Mouse (Mus musculus) liver, embryonic 11.5 days (tissue): ENCODE data around the gene Myt1l. TPM values are rescaled to one million over a fixed set of nuclear protein-coding genes. Genes with fewer than 3 reads are reported as not detected.

Experiments used
- ATAC-seq: fragments of 200-750 bp; cut with Nextera tagmentation; replicated peaks from 2 replicates; pipeline ENCODE4 v1.8.0; 2017; ENCODE audit warnings: moderate number of reproducible peaks, mild to moderate bottlenecking, moderate TSS enrichment, moderate library complexity; ENCODE audit not compliant: low FRiP score
- DNase-seq: peaks from one replicate; pipeline ENCODE4 v3.0.0-alpha.2; 2017; ENCODE audit warnings: low spot score
- H3K27ac ChIP-seq: fragments of 300-500 bp; sonication (generic); 2 replicates; pipeline ENCODE4 v1.5.1; 2014; ENCODE audit warnings: mild to moderate bottlenecking, low read depth, low read length, control low read depth
- H3K27me3 ChIP-seq: fragments of 300-500 bp; sonication (generic); replicated peaks from 2 replicates; pipeline ENCODE4 v1.6.1; 2014; ENCODE audit warnings: low read length, mixed read lengths; ENCODE audit not compliant: control insufficient read depth, insufficient read depth
- H3K36me3 ChIP-seq: fragments of 300-500 bp; sonication (generic); 2 replicates; pipeline ENCODE4 v1.6.1; 2014; ENCODE audit warnings: mild to moderate bottlenecking, low read length, moderate library complexity, mixed read lengths; ENCODE audit not compliant: control insufficient read depth, insufficient read depth
- H3K4me1 ChIP-seq: fragments of 300-500 bp; sonication (generic); replicated peaks from 2 replicates; pipeline ENCODE4 v1.6.1; 2014; ENCODE audit warnings: low read length, mixed read lengths; ENCODE audit not compliant: control insufficient read depth, insufficient read depth
- H3K4me2 ChIP-seq: fragments of 300-500 bp; sonication (generic); 2 replicates; pipeline ENCODE4 v1.6.1; 2014; ENCODE audit warnings: mild to moderate bottlenecking, control low read depth, moderate library complexity
- H3K4me3 ChIP-seq: fragments of 300-500 bp; sonication (generic); 2 replicates; pipeline ENCODE4 v1.5.1; 2014; ENCODE audit warnings: low read depth, low read length, control low read depth
- H3K9ac ChIP-seq: fragments of 300-500 bp; sonication (generic); 2 replicates; pipeline ENCODE4 v1.6.1; 2014; ENCODE audit warnings: low read depth, low read length, control low read depth
- H3K9me3 ChIP-seq: fragments of 300-500 bp; sonication (generic); 2 replicates; pipeline ENCODE4 v1.6.1; 2016; ENCODE audit warnings: low read length, inconsistent platforms, mixed read lengths; ENCODE audit not compliant: control insufficient read depth
- WGBS: fragments of 180-500 bp; shearing (Covaris S2); extraction: QIAGEN DNeasy Blood & Tissue Kit; methylation state at CpG from one replicate; pipeline ENCODE4 v1.1.7; 2014; 5-methylcytosine and 5-hydroxymethylcytosine counted together
- polyA plus RNA-seq: library from polyadenylated mRNA; unstranded; fragments of >200 nt; fragmentation: Nextera tagmentation; extraction: Ambion mirVana; gene quantifications from 2 replicates; pipeline ENCODE4 v1.2.1, GENCODE M21; 2014

Gene Myt1l
- polyA plus RNA-seq, 1 experiment from 2014 or later, result 0.44 TPM

GRCm38 (mm10) chr12:29822216-29822615, 294.0 kb downstream of the Myt1l start:
- H3K9ac ChIP-seq, result no peak overlapping the region
- ATAC-seq, result no peak
- no peaks in the 10 kb centered on the region for H3K4me1 ChIP-seq
- H3K27me3 ChIP-seq, result no peaks in the 10 kb centered on the region
- no peaks in the 10 kb centered on the region for H3K36me3 ChIP-seq
- H3K27ac ChIP-seq, result no peak overlapping the region
- no peak overlapping the region for H3K4me2 ChIP-seq
- no peak for DNase-seq
- H3K4me3 ChIP-seq, result no peak overlapping the region
- no peaks in the 10 kb centered on the region for H3K9me3 ChIP-seq
- WGBS, result 72% methylated on average over 3 of the region's 3 CpGs

DNA sequence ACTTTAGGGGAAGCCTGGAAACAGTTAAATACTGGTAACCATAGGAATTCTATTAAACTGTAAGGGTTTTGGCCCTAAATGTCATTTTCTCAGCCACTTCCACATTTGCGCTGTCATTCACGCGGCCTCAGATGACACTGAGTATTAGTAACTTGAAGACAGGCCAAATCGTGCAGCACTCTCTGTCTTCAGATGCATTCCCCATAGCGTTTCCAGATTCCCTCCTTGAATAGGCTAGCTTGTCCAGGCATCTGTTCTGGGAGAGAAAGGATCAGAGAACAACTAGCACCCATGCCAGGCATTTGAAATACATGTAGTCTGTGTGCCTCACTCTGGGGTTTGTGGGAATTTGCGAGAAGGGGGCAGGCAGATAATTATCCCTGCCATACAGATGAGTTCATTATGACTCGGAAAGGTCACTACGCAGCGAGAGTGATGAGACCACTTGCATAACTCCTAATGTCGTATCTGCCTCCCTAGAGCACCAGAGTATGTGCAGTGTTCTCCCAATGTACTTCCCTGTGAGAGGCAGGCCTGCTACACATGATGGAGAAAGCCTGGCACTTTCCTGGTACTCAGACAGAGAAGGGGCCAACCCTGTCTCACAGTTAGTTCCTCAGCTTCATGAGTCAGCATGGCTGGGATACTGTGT, 295.7 kb downstream of the Myt1l start:
- no peak overlapping the region for H3K27ac ChIP-seq
- WGBS, result 81% methylated on average over 10 of the region's 10 CpGs
- no peaks in the 10 kb centered on the region for H3K27me3 ChIP-seq
- no peak overlapping the region for H3K4me2 ChIP-seq
- H3K9ac ChIP-seq, result no peak overlapping the region
- no peaks in the 10 kb centered on the region for H3K36me3 ChIP-seq
- ATAC-seq (no peak), DNase-seq (no peak)
- no peaks in the 10 kb centered on the region for H3K9me3 ChIP-seq
- no peak overlapping the region for H3K4me3 ChIP-seq
- H3K4me1 ChIP-seq, result no peaks in the 10 kb centered on the region

GRCm38 (mm10) chr12:29830571-29830970, 302.4 kb downstream of the Myt1l start:
- Histone ChIP-seq H3K4me3 (no peak overlapping the region), H3K27ac (no peak overlapping the region), H3K9ac (no peak overlapping the region), H3K27me3 (no peaks in the 10 kb centered on the region), H3K36me3 (no peaks in the 10 kb centered on the region), H3K4me2 (no peak overlapping the region), H3K9me3 (no peaks in the 10 kb centered on the region), H3K4me1 (no peaks in the 10 kb centered on the region)
- no peak for DNase-seq
- ATAC-seq, result no peak

GRCm38 (mm10) chr12:29831356-29831755, 303.2 kb downstream of the Myt1l start:
- no peak for DNase-seq
- H3K36me3 ChIP-seq, result no peaks in the 10 kb centered on the region
- no peaks in the 10 kb centered on the region for H3K27me3 ChIP-seq
- no peaks in the 10 kb centered on the region for H3K4me1 ChIP-seq
- H3K9ac ChIP-seq, result no peak overlapping the region
- no peak overlapping the region for H3K4me3 ChIP-seq
- H3K9me3 ChIP-seq, result no peaks in the 10 kb centered on the region
- WGBS, result 79% methylated on average over 11 of the region's 11 CpGs
- H3K27ac ChIP-seq, result no peak overlapping the region
- H3K4me2 ChIP-seq, result no peak overlapping the region
- no peak for ATAC-seq

DNA sequence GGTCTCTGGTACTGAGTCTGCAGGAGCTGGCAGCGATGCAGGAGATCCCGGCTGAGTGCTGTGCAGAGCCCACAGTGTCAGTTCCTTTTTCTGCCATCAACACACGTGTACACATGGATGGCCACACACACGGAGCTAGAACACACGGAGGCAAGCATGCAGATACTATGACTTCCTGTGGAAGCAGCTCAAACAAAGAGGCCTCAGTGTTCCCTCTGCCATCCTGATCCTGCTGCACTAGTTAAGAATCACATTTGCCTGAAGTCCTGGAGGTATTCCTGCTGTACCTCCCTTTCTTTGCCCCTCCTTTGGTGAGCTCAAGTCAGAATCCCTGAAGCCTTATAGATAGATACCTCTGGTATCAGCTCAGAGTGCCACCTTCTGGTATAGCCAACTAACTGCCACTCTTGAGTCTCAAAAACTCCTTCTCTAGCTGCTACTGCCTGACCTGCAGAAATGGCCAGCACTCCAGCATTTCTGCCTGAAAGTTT, 309.2 kb downstream of the Myt1l start:
- no peaks in the 10 kb centered on the region for H3K9me3 ChIP-seq
- WGBS, result 71% methylated on average over 5 of the region's 5 CpGs
- no peak for DNase-seq
- H3K36me3 ChIP-seq, result no peaks in the 10 kb centered on the region
- H3K4me1 ChIP-seq, result no peaks in the 10 kb centered on the region
- no peak for ATAC-seq
- no peak overlapping the region for H3K9ac ChIP-seq
- H3K27ac ChIP-seq, result no peak overlapping the region
- no peaks in the 10 kb centered on the region for H3K27me3 ChIP-seq
- H3K4me2 ChIP-seq, result no peak overlapping the region
- H3K4me3 ChIP-seq, result no peak overlapping the region

- H3K27ac ChIP-seq, result no peak overlapping the region
- no peak overlapping the region for H3K4me2 ChIP-seq
- H3K9me3 ChIP-seq, result no peaks in the 10 kb centered on the region
- H3K4me3 ChIP-seq, result no peak overlapping the region
- DNase-seq, result no peak
- no peaks in the 10 kb centered on the region for H3K36me3 ChIP-seq
- no peaks in the 10 kb centered on the region for H3K27me3 ChIP-seq
- H3K9ac ChIP-seq, result no peak overlapping the region
- WGBS, result 81% methylated on average over 7 of the region's 7 CpGs
- no peak for ATAC-seq
- H3K4me1 ChIP-seq, result no peaks in the 10 kb centered on the region
These were observed 310.2 kb downstream of the Myt1l start for GRCm38 (mm10) chr12:29838421-29838820.

DNA sequence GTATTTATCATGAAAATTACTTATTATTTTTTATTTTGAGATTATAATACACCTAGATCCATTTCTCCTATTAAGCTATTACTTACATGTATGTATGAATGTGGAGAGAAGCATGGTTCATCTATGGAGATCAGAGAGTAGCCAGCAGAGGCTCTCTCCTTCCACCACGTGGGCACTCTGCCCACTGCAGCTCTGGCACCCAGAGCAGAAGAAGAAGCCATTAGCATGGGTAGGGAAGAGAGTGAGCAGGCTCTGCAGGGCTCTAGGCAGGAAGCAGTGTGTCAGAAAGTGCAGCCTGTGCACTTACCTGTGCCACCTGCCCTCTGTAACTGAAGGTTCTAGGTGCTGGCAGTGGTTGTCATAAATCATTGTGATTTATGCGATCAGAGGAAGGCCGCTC, 321.8 kb downstream of the Myt1l start:
- no peak overlapping the region for H3K4me3 ChIP-seq
- H3K27me3 ChIP-seq, result no peaks in the 10 kb centered on the region
- no peak overlapping the region for H3K27ac ChIP-seq
- ATAC-seq (no peak), DNase-seq (no peak)
- WGBS, result 84% methylated on average over 3 of the region's 3 CpGs
- H3K4me2 ChIP-seq, result no peak overlapping the region
- H3K4me1 ChIP-seq, result no peaks in the 10 kb centered on the region
- H3K9ac ChIP-seq, result no peak overlapping the region
- no peaks in the 10 kb centered on the region for H3K36me3 ChIP-seq
- H3K9me3 ChIP-seq, result no peaks in the 10 kb centered on the region

DNA sequence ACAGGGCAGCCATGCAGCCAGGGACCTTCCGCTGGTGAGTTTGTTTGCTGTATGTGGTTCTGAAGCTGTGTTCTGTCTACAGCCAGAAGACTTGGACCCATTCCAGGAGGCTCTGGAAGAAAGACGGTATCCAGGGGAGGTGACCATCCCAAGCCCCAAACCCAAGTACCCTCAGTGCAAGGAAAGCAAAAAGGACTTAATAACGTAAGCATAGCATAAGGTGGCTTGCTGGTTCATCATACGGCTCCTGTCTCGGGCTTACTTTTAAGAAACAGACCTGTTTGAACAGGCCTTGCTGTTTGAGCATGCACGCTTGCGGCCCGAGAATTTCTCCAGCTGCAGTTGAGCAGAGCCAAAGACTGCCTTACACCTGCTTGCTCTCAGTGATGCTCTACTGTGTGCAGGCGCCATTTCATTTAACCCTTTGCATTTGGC, 326.0 kb downstream of the Myt1l start:
- WGBS, result 83% methylated on average over 9 of the region's 9 CpGs
- DNase-seq (no peak), ATAC-seq (no peak)
- H3K27me3 ChIP-seq, result no peaks in the 10 kb centered on the region
- H3K9ac ChIP-seq, result no peak overlapping the region
- H3K27ac ChIP-seq, result no peak overlapping the region
- no peak overlapping the region for H3K4me3 ChIP-seq
- H3K9me3 ChIP-seq, result no peaks in the 10 kb centered on the region
- H3K4me1 ChIP-seq, result no peaks in the 10 kb centered on the region
- no peak overlapping the region for H3K4me2 ChIP-seq
- H3K36me3 ChIP-seq, result no peaks in the 10 kb centered on the region

DNA sequence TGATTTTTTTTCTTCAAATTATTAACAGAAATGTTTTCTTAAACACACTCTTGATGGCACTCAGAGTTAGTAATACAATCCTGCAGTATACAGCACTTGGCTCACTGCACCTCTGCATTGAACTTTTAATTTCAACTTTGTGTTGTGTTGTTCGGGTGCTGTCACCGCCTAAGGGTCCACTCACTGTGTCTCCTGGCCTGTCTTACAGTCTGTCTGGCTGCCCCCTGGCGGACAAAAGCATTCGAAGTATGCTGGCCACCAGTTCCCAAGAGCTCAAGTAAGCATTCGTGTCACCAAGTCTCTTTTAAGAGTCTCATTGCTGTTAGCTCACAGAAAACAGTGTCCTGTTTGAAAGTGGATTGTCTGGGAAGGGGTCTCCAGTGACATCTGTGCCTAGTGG, 326.8 kb downstream of the Myt1l start:
- Histone ChIP-seq H3K27me3 (no peaks in the 10 kb centered on the region), H3K4me3 (no peak overlapping the region), H3K27ac (no peak overlapping the region), H3K4me2 (no peak overlapping the region), H3K9me3 (no peaks in the 10 kb centered on the region), H3K4me1 (no peaks in the 10 kb centered on the region), H3K9ac (no peak overlapping the region), H3K36me3 (no peaks in the 10 kb centered on the region)
- 35% methylated on average over 5 of the region's 5 CpGs for WGBS
- DNase-seq, result peak; percentile 34
- no peak for ATAC-seq
